Mouse (Mus musculus): ENCODE results near the gene Iqcf1. TPM values are rescaled to one million over a fixed set of nuclear protein-coding genes. Genes with fewer than 3 reads are reported as not detected.

Gene Iqcf1
- polyA plus RNA-seq, 1 experiment from 2014 or later: not detected

Other genes starting within 250 kb of the Iqcf1 start
- 22.9 and 26.0 TPM in 2 replicates for gene Poc1a, start 218.9 kb upstream of the Iqcf1 start, polyA plus RNA-seq (2015; fragmentation: Nextera tagmentation; extraction: Ambion mirVana)
- 40.3 and 40.6 TPM in 2 replicates for gene Dusp7, start 131.3 kb upstream of the Iqcf1 start, polyA plus RNA-seq (2015; fragmentation: Nextera tagmentation; extraction: Ambion mirVana)
- 841 and 1,083 TPM in 2 replicates for gene Rpl29, start 70.5 kb upstream of the Iqcf1 start, polyA plus RNA-seq (2015; fragmentation: Nextera tagmentation; extraction: Ambion mirVana)
- 51.8 and 55.0 TPM in 2 replicates for gene Acy1, start 61.6 kb upstream of the Iqcf1 start, polyA plus RNA-seq (2015; fragmentation: Nextera tagmentation; extraction: Ambion mirVana)
- 21.4 and 23.4 TPM in 2 replicates for gene Abhd14b, start 52.5 kb upstream of the Iqcf1 start, polyA plus RNA-seq (2015; fragmentation: Nextera tagmentation; extraction: Ambion mirVana)
- gene Abhd14a, start 52.3 kb upstream of the Iqcf1 start, polyA plus RNA-seq (2015; fragmentation: Nextera tagmentation; extraction: Ambion mirVana): 74.4 and 75.2 TPM in 2 replicates
- gene Pcbp4, start 46.7 kb upstream of the Iqcf1 start, polyA plus RNA-seq (2015; fragmentation: Nextera tagmentation; extraction: Ambion mirVana): 128 and 133 TPM in 2 replicates
- gene Gpr62, start 34.0 kb upstream of the Iqcf1 start, polyA plus RNA-seq (2015; fragmentation: Nextera tagmentation; extraction: Ambion mirVana): 0.53 TPM in 1 of 2 replicates, not detected in the other
- gene Rrp9, start 24.0 kb upstream of the Iqcf1 start, polyA plus RNA-seq (2015; fragmentation: Nextera tagmentation; extraction: Ambion mirVana): 43.9 and 49.8 TPM in 2 replicates
- 3.2 and 4.1 TPM in 2 replicates for gene Parp3, start 23.0 kb upstream of the Iqcf1 start, polyA plus RNA-seq (2015; fragmentation: Nextera tagmentation; extraction: Ambion mirVana)
- gene Iqcf5, start 14.6 kb downstream of the Iqcf1 start, polyA plus RNA-seq (2015; fragmentation: Nextera tagmentation; extraction: Ambion mirVana): not detected in 2 replicates
- not detected in 2 replicates for gene Iqcf3, start 61.7 kb downstream of the Iqcf1 start, polyA plus RNA-seq (2015; fragmentation: Nextera tagmentation; extraction: Ambion mirVana)
- gene Iqcf4, start 71.0 kb downstream of the Iqcf1 start, polyA plus RNA-seq (2015; fragmentation: Nextera tagmentation; extraction: Ambion mirVana): not detected in 2 replicates
- not detected in 2 replicates for gene Iqcf6, start 126.6 kb downstream of the Iqcf1 start, polyA plus RNA-seq (2015; fragmentation: Nextera tagmentation; extraction: Ambion mirVana)
- 0.13 TPM in 1 of 2 replicates, not detected in the other for gene Grm2, start 156.1 kb downstream of the Iqcf1 start, polyA plus RNA-seq (2015; fragmentation: Nextera tagmentation; extraction: Ambion mirVana)
- 57.9 and 63.5 TPM in 2 replicates for gene Tex264, start 186.0 kb downstream of the Iqcf1 start, polyA plus RNA-seq (2015; fragmentation: Nextera tagmentation; extraction: Ambion mirVana)

Data from embryonic facial prominence, embryonic 13.5 days (tissue).